Mouse (Mus musculus) forebrain, embryonic 14.5 days (tissue): ENCODE measurements at regions not wholly inside any gene's neighbourhood (a gene's known extent, or its start where the extent isn't known, plus 50 kb on each side); places are given as distances from the start of the nearest gene placed in this dataset.
"Not testable (repeated sequence)": the region's sequence is repeated elsewhere in the genome, so short reads cannot be mapped to it uniquely, and the experiment has no call there.

Experiments
- ATAC-seq: fragments of 200-750 bp; cut with Nextera tagmentation; 2 replicates; pipeline ENCODE4 v1.8.0; 2017; ENCODE audit warnings: mild to moderate bottlenecking, moderate library complexity
- DNase-seq: peaks from one replicate; pipeline ENCODE4 v3.0.0-alpha.2; 2015; ENCODE audit warnings: low spot score
- H3K27ac ChIP-seq: fragments of 300-500 bp; sonication (generic); 2 replicates; pipeline ENCODE4 v1.5.1; 2014; ENCODE audit warnings: low read depth, mild to moderate bottlenecking, control low read depth, low read length, moderate library complexity
- H3K27me3 ChIP-seq: fragments of 300-500 bp; sonication (generic); replicated peaks from 2 replicates; pipeline ENCODE4 v1.6.1; 2014; ENCODE audit warnings: low read length, control low read depth, mixed read lengths; ENCODE audit not compliant: control insufficient read depth, insufficient read depth
- H3K36me3 ChIP-seq: fragments of 300-500 bp; sonication (generic); 2 replicates; pipeline ENCODE4 v1.6.1; 2014; ENCODE audit warnings: low read length, control low read depth; ENCODE audit not compliant: control insufficient read depth, insufficient read depth
- H3K4me1 ChIP-seq: fragments of 300-500 bp; sonication (generic); 2 replicates; pipeline ENCODE4 v1.6.1; 2014; ENCODE audit warnings: antibody characterized with exemption, low read length, control low read depth; ENCODE audit not compliant: control insufficient read depth, insufficient read depth
- H3K4me2 ChIP-seq: fragments of 300-500 bp; sonication (generic); 2 replicates; pipeline ENCODE4 v1.6.1; 2014; ENCODE audit warnings: mild to moderate bottlenecking, control low read depth, low read length
- H3K4me3 ChIP-seq: fragments of 300-500 bp; sonication (generic); 2 replicates; pipeline ENCODE4 v1.5.1; 2014; ENCODE audit warnings: low read depth, low read length, control low read depth
- H3K9ac ChIP-seq: fragments of 300-500 bp; sonication (generic); 2 replicates; pipeline ENCODE4 v1.6.1; 2014; ENCODE audit warnings: mild to moderate bottlenecking, low read length, control low read depth, moderate library complexity
- H3K9me3 ChIP-seq: fragments of 300-500 bp; sonication (generic); replicated peaks from 2 replicates; pipeline ENCODE4 v1.6.1; 2016; ENCODE audit warnings: low read length, control low read depth, mixed read lengths; ENCODE audit not compliant: control insufficient read depth
- WGBS: fragments of 180-500 bp; shearing (Covaris S2); extraction: QIAGEN DNeasy Blood & Tissue Kit; methylation state at CpG from one replicate; pipeline ENCODE4 v1.1.7; 2014; 5-methylcytosine and 5-hydroxymethylcytosine counted together

DNA sequence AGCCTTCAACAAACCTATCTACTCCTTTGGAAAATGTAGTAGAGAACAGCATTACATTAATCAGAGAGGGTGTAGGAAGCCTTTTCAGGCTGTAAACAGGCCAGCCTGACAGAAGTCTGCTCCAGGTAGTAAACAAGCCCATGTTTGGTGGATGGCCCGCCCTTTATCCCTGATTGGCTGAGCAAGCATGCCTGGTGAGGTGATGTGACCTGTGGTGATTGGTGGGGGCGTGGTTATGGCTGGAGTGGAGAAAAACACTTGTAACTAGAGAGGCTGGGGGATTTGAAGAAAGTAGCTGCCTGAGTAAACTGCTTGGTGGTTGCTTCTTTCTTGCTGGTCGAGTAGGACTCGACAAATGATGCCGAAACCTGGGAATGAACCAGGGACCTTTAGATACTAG, 621.3 kb upstream of the Dsel start:
- not testable (repeated sequence) for H3K4me3 ChIP-seq, H3K27me3 ChIP-seq, H3K4me1 ChIP-seq, H3K27ac ChIP-seq, H3K9me3 ChIP-seq, H3K9ac ChIP-seq, DNase-seq, H3K4me2 ChIP-seq, ATAC-seq, H3K36me3 ChIP-seq
- 84% methylated on average over 5 of the region's 5 CpGs for WGBS

DNA sequence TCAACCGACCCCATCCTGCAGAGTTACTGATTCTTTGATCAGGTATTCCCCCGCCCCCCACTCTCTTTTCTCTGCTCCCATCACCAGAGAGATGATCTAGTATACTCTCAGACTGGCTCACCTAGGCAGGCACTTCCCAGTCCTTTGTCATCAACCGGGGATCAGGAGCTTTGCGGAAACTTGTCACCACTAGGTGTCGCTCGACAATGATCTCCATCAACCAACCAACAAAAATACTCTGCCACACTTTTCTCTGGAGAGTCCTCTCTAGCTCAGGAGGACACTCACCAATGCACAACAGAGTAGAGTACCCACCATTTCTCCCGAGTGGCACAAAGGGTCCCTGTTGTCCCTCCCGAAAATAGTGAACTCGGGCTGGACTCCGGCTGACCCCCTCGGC, 591.3 kb upstream of the Dsel start:
- 38% methylated on average over 11 of the region's 11 CpGs for WGBS
- H3K9me3 ChIP-seq, result no peaks in the 10 kb centered on the region
- no peak overlapping the region for H3K9ac ChIP-seq
- no peaks in the 10 kb centered on the region for H3K36me3 ChIP-seq
- DNase-seq (peak; percentile 74), ATAC-seq (peak; percentile 52)
- H3K27me3 ChIP-seq, result no peaks in the 10 kb centered on the region
- no peak overlapping the region for H3K4me3 ChIP-seq
- no peak overlapping the region for H3K4me2 ChIP-seq
- no peak overlapping the region for H3K27ac ChIP-seq
- no peaks in the 10 kb centered on the region for H3K4me1 ChIP-seq

DNA sequence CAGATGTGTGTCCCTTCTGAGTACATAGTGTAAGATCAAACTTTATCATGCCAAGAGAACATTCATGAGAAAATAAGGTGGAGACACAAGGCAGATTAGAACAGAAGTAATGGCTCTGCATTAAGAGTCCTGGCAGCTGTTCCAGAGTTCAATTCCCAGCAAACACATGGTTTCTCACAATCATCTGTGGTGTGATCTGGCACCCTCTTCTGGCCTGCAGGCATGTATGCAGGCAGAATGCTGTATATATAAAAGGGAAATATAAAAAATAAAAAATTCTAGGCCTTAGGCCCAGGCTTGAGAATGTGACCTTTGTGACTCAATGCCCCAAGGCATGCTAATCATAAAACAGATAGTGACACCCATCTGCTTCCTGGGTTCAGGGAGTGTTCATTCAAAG, 587.7 kb upstream of the Dsel start:
- ATAC-seq, result peak; percentile 6; the same call in 1 of the 2 replicates
- H3K36me3 ChIP-seq, result no peaks in the 10 kb centered on the region
- no peak overlapping the region for H3K4me3 ChIP-seq
- no peak overlapping the region for H3K27ac ChIP-seq
- H3K9ac ChIP-seq, result no peak overlapping the region
- H3K9me3 ChIP-seq, result no peaks in the 10 kb centered on the region
- DNase-seq, result peak; percentile 12
- no peaks in the 10 kb centered on the region for H3K4me1 ChIP-seq
- H3K4me2 ChIP-seq, result no peak overlapping the region
- H3K27me3 ChIP-seq, result no peaks in the 10 kb centered on the region

DNA sequence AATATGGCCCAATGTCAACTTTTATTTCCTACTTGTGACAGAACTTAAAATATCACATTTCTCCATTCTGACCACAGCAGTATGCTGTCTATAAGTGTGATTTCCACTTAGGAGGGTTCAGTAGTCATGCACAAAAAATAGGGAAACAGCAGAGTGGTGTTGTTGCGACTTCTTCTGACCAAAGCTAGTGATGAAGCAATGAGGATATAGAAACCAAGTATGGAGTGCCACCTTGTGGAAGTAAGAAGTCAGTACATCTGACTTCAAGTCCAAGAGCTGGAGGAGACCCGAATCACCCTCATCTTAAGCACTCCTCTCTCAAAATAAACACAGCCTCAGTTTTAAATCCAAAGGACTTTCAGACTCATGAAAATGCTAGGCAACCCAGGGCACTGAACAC, 586.9 kb upstream of the Dsel start:
- Histone ChIP-seq H3K4me2 (no peak overlapping the region), H3K4me1 (no peaks in the 10 kb centered on the region), H3K27me3 (no peaks in the 10 kb centered on the region), H3K9me3 (no peaks in the 10 kb centered on the region), H3K4me3 (no peak overlapping the region), H3K27ac (no peak overlapping the region), H3K36me3 (no peaks in the 10 kb centered on the region), H3K9ac (no peak overlapping the region)
- peak; percentile 58 for DNase-seq
- WGBS, result 11% methylated on average over 2 of the region's 2 CpGs
- peak; percentile 62 for ATAC-seq

DNA sequence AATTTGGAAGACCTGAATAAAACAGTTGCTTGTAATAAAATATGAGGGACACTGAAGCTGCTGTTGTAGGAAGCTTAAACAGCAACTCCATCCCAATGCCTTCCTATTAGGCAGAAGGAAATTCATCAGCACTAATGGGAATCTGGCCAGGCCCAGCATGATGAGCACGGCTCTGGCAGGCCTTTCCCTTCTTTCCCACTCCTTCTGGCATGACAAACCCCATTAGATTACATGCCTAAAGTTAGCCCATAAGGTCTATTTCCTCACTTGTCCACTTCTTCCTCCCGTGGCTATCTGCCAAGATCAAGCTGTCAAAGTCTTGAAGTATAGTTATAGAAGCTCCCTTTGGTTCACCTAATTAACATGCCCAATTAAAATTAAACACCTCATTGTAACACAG, 574.4 kb upstream of the Dsel start:
- Histone ChIP-seq H3K27me3 (no peaks in the 10 kb centered on the region), H3K27ac (no peak overlapping the region), H3K4me1 (no peaks in the 10 kb centered on the region), H3K9me3 (no peaks in the 10 kb centered on the region), H3K4me3 (no peak overlapping the region), H3K4me2 (no peak overlapping the region), H3K9ac (no peak overlapping the region), H3K36me3 (no peaks in the 10 kb centered on the region)
- peak; percentile 74 for ATAC-seq
- peak; percentile 71 for DNase-seq
- WGBS, result 34% methylated on average over 2 of the region's 2 CpGs

DNA sequence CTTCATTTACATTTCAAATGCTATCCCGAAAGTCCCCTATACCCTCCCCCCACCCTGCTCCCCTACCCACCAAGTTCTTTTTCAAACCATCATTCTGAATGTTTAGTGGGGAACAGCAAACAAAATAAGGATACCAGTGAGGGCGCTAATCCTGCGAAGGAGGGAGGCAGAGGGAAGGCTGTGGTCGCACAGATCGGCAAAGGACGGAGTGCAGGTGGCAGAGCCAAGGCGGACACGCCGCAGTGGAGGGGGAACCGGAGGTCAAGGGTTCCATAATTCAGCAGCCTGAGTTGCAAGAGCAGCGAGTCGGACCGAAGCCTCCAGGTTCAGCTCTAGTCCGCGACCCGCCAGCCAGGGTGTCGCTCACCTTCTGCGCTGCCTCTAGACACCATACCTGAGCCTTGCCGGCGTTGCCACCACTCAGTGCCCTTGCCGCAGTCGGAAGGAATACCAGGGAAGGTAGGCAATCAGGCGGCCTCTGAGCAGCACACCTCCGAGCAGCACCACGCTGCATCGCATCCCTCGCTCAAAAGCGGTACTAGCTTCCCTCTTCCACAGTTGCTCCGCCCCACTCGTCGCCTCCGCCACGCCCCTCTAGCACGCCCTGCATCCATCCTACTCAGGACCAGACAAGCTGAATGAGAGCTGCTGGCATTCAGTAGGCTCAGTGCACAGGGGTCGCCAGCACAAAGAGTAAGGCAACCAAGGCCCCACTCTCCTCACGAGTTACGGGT, 551.8 kb upstream of the Dsel start:
- peak; percentile 99 for ATAC-seq
- DNase-seq, result peak; percentile 82
- Histone ChIP-seq H3K4me2 (peak overlapping the region; percentile 88), H3K9me3 (no peaks in the 10 kb centered on the region), H3K9ac (peak overlapping the region; percentile 61), H3K27me3 (no peaks in the 10 kb centered on the region), H3K4me1 (no peaks in the 10 kb centered on the region), H3K36me3 (no peaks in the 10 kb centered on the region), H3K4me3 (peak overlapping the region; percentile 57), H3K27ac (no peak overlapping the region)
- WGBS, result under 1% methylated on average over 37 of the region's 37 CpGs

DNA sequence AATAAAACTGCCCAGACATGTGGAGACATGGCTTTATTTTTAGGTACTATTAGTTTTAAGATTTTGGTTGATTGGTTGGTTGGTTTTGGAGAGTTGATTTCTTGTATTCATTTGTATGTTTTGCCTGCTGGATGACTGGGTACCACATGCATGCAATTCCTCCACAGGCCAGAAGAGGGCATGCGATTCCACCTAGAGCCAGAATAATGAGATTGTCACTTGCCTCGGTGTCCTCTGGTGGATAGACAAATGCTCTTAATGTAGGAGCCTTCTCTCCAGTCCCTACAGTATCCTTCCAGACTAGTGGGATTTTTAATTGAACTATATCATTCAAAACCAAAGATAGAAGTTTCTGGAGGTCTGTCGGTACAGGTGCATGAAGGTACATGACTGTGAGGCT, 524.1 kb upstream of the Dsel start:
- DNase-seq, result peak; percentile 66
- no peak overlapping the region for H3K4me3 ChIP-seq
- no peak overlapping the region for H3K4me2 ChIP-seq
- H3K9ac ChIP-seq, result no peak overlapping the region
- no peaks in the 10 kb centered on the region for H3K4me1 ChIP-seq
- ATAC-seq, result peak; percentile 74
- H3K27me3 ChIP-seq, result no peaks in the 10 kb centered on the region
- H3K27ac ChIP-seq, result no peak overlapping the region
- no peaks in the 10 kb centered on the region for H3K36me3 ChIP-seq
- no peaks in the 10 kb centered on the region for H3K9me3 ChIP-seq
- WGBS, result 36% methylated on average over 3 of the region's 3 CpGs

DNA sequence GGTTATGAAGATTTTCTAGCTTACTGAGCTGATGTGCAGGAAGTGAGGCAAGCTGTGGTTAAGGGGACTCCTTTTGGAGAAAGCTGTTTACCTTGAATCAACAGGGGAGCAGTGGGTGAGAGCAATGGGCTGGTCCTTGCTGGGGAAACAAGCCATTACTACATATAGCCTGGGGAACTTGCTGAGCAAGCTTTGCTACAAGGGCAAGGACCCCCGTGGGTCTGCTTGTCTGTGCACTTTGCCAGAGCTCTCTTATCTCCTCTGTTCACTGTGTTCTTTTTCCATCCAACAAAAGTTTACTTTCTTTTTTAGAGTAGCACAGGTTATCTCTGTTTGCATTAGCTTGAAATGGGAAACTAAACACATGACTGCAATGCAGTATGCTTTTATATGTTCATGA, 519.3 kb upstream of the Dsel start:
- Histone ChIP-seq H3K36me3 (no peaks in the 10 kb centered on the region), H3K4me3 (no peak overlapping the region), H3K27ac (no peak overlapping the region), H3K9ac (no peak overlapping the region), H3K4me1 (no peaks in the 10 kb centered on the region), H3K4me2 (no peak overlapping the region), H3K27me3 (no peaks in the 10 kb centered on the region), H3K9me3 (no peaks in the 10 kb centered on the region)
- ATAC-seq, result no peak
- no peak for DNase-seq
- 48% methylated on average over 1 of the region's 1 CpGs for WGBS

DNA sequence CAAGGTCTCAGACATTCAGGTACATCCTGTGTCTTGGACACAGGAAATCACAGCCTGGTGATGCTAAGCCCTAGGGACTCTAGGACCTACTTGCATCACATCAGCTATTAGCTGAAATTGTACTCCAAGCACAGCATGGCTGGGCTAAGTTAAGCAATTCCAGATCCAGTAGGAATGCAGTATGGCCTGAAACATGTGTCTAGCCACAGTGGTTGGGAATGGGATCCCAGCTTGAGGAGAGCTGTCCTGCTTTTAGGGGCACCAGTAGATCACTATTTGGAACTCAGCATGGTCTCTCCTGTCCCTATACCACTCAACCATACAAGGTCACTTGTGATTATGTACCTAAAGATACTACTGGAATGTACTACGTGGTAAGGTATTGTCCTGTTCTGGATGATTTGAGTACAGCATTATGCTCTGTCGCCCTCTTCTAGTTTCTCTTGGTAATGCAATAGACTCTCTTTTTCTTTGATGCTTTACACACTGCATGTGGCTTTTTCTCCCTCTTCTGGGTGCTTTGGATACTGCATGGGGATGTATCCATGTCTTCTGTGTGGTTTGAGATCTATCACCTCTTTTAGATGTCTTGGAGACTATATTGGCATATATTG, 515.0 kb upstream of the Dsel start:
- Histone ChIP-seq H3K27me3 (no peaks in the 10 kb centered on the region), H3K4me2 (no peak overlapping the region), H3K9me3 (no peaks in the 10 kb centered on the region), H3K36me3 (no peaks in the 10 kb centered on the region), H3K4me3 (no peak overlapping the region), H3K27ac (no peak overlapping the region), H3K9ac (no peak overlapping the region), H3K4me1 (no peaks in the 10 kb centered on the region)
- WGBS, result 17% methylated on average over 2 of the region's 2 CpGs
- ATAC-seq, result peak; percentile 85
- peak; percentile 84 for DNase-seq
